Mouse (Mus musculus) ovary, postnatal 10 days (tissue): ENCODE measurements at regions not wholly inside any gene's neighbourhood (a gene's known extent, or its start where the extent isn't known, plus 50 kb on each side); places are given as distances from the start of the nearest gene placed in this dataset.

Experiments
- DNase-seq: peaks from one replicate; pipeline ENCODE4 v3.0.0; 2022; ENCODE audit warnings: low spot score

DNA sequence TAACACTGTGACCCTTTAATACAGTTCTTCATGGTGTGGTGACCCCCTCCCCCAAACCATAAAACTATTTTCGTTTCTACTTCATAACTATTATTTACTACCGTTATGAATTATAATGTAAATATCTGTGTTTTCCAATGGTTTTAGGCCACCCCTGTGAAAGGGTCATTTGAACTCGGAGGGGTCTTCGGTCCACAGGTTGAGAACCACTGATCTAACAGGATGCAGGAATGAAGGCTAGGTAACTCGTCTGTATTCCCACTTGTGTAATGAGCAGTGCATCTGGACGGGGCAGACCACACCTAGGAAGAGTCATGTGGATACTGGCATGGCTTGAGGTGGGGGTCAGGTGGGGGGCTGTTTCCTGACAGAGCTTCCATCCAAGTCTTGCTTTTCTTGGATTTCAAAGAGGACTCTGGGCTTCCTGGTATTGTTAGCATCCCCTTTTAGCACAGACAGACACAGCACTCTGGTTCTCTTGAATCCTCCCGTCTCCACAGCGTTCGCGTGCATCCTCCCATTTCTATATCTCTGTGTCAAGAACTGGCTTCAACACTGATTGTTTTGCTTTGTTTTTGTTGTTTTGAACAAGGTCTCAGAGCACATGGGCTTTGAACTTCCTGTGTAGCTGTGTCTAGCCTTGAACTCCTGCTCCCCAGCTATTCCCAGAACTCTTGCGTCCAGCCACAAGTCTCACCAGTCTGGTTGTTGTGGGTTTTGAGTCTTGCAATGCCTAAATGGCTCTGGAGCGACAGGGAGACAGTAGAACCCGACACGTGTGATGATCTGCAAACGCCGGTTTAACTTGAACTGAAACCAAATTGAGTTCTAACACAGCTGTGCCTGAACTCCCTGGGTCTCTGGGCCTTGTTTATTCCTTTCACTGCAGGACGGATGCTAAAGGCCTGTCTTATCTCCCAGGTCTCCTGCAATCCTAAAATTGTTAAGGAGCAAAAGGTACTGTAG lies 75.4 kb upstream of the Ralgps2 start:
- DNase-seq = no peak

DNA sequence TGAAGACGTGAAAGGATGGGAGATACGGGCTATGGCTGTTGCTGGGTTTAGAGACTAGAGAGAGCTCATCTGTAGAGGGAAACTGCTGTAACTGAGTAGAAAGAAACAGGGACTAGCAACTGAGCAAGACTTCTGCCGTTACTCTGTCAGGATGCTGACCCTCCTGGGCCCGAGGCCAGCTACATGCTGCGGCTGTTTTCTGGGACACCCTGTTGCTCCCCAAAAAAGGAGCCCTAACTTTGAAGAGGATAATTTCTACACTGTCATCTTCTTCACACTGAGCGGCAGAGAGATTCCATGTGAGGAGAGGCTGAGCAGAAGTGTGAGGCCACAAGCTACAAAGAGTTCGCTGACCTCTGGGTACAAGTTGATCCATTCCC lies 74.2 kb upstream of the Ralgps2 start:
- DNase-seq = no peak

DNA sequence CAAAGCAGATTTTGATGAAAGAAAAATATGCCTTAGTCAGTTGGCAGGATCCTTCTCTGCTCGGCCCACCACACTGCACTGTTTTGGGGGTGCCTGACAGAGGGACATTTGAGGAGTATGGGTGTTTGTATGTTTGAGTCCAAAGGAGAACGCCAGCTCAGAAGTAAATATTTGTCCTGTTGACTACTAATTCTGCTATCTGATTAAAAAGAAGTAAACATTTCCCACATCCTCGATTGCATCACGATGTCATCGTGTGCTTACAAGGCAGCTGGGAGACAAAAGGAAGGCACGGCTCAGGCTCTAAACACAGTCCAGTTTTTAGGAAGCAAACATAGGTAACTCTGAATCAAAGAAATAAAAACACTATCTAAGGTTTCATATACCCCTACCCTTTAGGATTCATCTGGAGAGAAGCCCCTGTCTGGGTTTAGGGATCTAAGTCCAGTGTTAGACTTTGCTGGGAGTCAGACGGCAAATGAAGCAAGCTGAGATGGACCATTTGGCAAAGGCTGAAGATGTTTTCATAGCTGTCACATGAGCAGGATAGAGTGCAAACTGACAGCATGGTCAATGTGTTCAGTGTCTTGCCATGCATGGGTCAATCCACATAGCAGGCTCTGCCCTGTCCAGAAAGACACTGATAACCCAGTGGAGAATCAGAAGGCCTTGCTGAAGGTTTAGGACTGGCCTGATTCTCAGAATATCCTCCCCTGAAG lies 73.7 kb upstream of the Ralgps2 start:
- DNase-seq = no peak

DNA sequence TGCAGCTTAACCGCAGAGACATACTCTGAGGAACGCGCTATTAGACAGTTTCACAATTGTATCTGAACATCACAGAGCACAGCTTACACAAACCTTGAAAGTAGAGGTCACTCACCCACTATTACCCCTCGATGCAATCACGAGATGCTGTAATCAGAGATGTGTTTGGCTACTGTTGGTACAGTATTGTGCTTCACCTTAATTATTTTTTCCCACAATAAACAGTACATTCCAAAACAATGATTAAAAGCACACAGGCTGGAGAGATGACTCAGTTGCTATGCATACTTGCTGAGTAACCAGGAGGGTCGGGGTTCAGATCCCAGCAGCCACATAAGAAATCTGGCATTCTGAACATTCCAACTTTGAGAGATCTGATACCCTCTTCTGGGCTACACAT lies 71.8 kb upstream of the Ralgps2 start:
- DNase-seq = no peak

DNA sequence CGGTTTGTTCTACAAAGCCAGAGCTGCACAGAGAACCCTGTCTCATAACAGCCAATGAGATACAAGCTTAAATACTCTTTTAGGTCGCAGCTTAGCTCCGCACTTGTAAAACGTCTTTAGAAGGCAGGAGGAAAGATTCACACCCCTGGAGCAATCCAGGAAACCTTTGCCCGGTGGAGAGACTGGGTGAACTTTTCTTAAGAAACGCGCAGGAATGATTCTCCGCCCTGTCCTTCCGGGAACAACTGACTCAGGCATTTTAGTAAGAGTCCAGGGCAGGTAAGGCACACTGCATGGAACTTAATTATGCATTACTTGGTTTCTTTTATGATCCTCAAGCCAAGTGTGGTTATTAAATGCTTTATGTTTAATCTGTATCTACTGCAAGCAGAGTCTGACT lies 70.0 kb upstream of the Ralgps2 start:
- no peak for DNase-seq

DNA sequence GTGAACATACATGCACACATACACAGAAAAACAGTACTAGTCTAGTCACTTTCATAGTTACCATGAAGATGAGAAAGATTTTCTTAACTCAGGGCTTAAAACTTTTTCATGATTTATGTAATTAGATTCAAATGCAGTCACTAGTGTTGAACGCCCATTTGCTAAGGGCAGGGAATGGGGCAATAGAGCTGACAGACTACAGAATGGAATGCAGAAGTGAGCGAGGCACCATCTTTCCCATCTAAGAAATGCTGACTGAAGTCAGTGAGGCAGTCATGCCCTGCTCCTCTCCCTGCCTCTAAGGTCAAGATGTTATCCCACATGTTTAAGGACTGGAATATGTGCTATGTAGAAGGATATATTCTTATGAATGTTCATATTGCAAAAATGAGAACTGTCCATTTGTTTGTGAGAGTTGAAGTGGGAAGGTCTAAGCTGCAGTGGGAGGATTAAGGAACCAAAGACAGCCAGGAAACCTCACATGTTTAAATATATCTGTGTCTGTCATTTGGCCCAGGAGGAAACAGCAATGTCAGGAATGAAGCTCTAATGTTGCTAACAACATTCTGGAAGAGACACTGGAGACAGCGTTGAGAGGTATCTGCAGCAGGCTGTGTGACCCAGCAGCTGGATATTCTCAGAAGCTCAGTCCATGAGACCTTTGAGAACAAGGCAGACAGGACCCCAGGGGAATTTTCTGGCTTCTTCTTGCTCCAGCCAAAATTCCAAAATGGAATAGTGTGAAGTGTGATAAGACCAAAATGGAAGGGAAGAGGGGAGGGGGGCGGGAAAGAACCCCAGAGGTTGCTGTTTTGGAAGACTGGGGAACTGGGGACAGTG lies 68.7 kb upstream of the Ralgps2 start:
- no peak for DNase-seq

DNA sequence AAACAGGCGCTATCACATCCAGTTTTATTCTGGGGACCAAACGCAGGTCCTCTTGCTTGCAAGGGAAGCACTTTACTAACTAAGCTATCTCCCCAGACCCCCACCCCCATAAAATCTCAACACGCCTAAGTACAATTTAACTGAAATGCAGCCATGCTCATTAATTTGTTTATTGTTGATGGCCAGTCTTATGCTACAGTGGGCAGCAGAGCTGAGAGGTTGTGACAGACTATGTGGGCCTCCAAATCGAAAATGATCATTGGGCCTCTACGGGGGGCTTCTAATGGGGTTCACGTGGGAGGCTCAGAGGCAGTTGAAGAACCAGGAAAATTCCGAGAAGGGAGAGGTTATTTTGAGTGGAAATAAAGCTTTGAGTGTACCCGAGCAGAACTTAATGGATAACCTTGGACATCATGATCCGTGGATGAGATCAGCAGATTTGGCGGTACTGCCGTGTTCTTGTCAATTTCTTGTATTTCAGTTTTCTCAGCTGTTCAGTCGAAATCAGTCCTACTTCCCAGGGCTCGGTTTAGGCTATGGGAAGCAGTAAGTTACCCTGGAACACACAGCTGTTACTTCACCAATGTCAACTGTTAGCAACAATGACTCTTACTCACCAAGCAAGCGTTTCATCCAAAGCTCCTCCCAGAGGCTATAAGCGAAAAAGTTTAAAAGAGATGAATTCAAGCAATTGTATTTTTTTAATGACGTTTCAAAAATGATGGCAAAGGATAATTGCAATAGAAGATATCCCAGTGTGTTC lies 65.1 kb upstream of the Ralgps2 start:
- DNase-seq = no peak

DNA sequence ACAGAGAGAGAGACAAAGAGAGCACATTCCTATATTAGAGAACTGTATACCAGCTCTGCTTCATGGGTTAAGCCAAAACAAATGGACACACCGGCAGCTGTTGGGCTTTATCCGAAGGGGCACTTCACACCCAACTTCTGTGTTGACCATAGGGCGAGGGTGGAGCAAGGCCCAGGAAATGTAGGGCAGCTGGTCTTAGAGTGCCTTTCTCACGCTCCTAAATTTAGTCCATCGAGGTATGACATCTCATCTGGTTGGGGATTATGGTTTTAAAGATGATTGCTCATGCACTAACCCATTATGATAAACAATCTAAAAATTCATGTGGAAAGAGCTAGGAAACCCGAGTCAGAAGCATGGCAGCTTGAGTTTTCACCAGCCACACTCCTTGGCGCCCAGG lies 63.6 kb upstream of the Ralgps2 start:
- DNase-seq = no peak

DNA sequence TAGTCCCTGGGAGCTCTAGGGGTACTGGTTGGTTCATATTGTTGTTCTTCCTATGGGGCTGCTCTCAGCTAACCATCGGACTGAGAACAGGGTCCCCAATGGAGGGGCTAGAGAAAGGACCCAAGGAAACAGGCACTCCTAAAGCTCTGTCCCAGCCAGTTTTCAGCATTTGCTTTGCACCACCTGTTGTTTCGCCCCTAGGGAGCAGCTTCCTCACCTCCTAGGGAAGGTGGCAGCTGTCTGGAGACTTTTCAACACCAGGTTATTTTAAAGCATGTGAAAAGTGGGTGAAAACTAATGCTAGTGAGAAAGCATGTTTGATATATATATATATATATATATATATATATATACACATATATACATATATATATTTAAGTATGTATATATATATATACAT lies 62.8 kb upstream of the Ralgps2 start:
- DNase-seq = no peak

DNA sequence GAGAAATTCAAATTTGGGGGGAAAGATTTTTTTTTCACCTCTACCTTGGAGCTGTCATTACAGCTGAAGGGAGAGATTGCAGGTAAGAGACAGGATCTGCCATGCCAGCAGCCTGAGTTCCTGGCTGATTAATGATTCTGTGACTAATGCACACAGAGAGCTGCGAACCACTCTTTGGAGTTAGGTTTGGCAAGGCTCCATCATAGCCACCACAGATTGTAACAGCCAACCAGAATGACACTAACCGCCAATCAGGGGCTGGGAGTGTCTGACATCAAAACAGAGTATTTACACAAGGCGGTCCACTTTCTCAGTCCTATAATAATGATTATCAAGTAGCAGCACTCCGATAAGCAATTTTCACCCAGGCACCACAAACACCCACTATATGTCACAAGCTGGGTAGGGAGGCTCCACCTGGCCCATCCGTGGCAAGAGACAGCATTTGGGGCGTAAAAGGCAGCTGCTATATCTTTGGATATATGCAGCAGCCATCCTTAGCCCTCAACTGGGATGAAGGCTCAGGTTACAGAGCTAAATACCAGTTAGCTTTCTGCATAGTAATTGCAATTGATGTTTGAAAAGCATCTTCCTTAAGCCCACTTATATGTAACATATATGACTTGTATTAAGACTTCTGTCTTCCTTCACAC lies 61.7 kb upstream of the Ralgps2 start:
- DNase-seq = no peak

DNA sequence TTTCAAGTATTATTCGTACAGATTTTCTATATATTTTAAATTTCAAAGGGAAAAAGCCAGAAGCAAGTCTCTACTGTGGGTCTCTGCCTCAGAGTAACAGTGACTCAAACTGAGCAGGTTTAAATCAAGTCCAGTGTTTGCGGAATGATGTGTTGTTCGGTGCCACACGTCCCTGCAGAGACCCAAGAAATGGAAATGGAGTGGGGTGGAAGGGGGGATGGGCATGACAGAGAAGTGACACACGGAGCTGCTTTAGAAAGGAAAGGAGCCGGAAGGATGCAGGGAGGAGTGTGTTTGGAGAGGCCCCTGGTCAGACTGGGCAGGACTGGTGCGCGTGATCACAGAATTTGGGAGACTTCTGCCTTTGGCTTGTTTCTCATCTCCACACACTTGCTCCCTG lies 60.5 kb upstream of the Ralgps2 start:
- no peak for DNase-seq

DNA sequence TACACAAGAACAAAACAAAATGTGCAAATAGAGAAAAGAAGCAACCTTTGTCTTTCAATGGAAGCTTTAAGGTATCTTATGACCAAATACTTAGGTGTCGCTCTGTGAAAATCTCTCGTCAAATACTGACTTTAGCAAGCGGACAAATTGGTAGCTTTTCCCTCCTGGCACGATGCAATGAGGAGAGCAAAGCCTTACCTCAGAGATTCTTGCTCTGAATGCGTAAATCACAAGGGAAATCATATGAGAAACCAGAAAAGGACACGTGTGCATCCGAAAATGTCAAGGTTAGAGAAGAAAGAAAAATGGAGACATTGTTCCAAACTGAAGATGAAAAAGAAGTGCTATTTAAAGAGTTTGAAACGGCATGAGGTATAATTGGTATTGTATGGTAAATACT lies 59.8 kb upstream of the Ralgps2 start:
- no peak for DNase-seq

DNA sequence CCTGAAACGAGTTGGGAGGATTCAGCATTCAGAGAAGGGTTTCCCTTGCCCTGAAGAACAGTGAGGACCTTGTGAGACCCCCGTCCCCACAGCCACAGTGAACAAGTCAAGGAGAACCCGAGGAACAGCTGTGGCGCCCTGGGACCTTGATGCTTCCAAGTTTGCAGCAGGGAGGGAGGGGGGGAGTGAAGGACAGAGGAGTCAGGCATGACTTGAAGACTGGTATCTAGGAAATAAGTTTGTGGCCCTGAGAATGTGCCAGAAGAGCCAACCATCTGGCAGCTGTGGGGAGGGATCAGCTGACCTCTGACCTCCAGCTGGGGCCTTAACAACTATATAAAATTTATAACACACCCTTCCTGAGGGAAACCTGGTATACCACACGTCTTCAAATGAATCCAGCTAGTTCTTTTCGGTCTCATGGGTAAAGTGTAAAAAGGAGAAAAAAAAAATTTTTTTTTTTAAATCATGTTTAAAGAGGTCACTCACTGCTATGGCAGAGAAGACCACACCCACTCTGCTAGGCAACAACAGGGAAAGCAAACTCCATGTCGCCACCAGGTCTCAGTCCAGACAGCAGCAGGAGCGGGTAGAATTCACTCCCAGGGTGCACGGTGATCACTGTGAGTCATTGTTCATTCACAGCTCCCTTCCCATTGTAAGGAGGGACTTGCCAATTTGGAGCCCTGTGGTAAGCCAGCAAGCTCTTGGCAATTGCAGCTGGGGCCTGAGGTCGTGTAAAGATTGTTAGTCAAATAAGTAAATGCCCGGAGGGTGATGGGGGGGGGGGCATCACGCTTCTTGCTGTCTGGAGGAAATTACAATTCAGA lies 58.3 kb upstream of the Ralgps2 start:
- no peak for DNase-seq

DNA sequence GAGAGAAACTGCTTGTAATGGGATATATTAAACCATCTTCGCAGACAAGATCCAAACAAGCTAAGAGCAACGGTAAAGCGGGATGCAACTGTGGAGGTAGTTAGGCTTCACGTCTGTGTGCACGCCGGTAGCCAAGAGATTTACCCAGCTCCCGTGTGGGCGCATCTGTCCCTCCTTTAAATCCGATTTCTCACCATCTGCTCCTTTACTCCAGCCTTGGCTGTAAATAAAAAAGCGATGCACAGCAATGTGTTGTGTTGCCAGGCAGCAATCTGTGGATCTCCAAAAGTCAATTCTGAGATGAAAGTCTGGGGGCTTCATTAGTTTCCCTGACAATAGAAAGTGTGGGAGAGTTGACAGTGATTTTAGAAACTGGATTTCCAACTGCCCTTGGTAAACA lies 57.6 kb upstream of the Ralgps2 start:
- DNase-seq = no peak

DNA sequence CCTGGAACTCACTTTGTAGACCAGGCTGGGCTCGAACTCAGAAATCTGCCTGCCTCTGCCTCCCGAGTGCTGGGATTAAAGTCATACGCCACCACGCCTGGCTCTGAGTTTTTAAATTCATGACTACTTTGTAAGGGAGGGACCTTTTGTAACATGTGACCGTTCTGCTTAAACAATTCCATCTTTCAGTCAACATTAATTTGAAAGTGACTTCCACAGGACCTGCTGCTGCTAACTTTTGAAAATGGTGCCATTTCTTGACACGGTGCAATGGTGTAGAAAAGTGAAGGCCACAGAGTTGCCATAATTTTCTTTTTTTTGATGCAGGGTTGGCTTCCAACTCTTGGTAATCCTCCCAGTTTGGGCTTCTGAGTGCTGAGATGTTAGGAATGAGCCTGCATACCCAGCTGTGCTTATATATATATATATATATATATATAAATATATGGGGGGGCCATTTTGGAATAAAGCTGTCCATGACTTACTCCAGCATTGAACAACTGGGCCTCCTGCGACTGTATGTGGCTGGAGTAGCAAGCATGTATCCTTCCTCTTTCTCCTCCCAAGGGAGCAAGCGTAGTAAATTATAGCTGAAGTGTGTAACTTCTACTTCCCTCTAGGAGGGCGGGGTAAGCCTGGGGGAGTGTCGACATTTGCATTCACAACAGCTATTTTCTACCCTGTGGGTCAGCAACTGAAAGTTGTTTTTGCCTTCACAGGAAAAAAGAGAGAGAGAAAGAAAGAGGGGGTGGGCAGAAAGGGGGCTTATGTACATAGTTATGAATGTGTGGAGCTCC lies 56.9 kb upstream of the Ralgps2 start:
- DNase-seq = no peak

DNA sequence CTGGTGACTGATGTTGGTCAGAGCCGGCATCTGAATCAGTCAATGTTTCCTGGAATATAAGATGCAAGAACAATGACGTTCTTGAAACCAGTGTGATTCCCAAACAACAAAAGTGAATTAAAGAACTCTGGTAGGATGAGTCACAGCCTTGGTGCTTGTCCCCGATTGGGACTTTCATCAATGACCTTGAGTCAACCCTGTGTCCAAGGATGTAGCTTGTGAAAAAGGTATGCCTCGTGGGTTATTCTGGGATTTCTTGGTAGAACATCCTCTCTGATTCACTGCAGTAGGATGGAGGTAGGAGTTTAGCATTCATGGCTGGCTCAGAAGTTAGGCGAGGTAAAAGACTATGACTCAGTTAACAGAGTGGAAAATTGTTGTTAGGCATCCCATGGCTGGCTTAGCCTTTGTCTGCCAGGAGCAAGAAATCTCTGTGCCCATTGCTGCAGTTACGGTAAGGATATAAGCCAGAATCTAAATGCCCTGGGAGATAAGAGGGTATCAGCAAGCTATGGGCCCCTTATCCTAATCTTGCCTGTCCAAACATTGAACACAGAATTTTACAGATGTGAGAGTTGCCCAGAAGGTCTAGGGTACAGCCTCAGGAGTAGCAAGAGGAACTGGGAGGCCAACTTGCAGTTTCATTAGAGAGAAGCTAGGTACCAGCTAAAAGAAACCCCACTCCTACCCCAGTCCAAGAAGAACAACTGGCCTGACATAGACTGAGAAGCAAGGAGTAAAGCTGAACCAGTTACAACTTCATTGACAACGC lies 55.9 kb upstream of the Ralgps2 start:
- DNase-seq = no peak

DNA sequence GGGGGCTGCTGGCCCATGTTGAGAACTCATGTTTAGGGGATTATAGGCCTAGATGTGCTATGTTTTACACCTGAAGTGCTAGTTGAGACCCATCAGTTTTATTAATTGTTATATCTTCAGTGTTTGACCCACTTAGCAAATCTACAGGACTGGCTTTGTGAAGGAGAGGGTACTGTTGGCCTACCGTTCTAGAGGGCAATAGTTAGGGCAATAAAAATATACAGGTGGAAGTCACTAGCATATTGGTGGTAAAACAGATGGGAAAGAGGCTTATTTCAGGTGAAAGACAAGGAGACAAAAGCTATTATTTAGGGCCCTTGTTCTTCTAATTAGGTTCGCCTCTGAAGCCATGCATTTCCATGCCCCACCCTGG lies 55.2 kb upstream of the Ralgps2 start:
- no peak for DNase-seq

DNA sequence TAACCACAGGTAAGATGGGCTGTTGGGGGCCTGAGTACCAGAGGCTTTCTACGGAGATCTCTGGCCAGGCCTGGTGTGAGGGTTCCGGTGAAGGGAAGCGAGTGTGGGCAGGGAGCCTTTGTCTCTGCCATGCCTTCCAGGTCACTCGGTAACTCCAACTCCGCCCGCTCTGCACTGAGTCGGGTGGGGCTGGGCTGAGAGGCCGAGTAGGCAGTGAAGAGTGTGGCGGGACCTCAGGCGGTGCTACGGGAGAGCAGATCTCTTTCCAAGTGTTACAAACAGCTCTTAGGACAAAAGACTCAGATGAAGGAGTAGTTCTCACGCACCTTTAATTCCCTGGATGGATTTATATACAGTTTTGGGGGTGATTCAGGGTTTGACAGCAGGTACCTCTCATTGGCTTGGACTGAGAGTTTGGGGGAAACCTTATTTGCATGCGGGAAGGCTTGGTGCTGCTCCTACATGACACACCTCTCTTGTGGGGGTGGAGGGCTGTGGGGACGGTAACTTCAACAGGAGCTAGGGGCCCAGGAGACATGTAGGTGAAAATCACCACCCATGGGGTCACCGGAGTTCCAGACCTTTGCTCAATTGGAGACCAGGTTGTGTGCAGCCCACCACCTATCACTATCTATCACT lies 54.7 kb upstream of the Ralgps2 start:
- DNase-seq = no peak
